Mouse (Mus musculus) heart, adult 9 months (tissue): ENCODE measurements around the gene Vgll4.

Source experiments
- DNase-seq, 2 experiments: peaks; one replicate each; pipeline ENCODE4 v3.0.0; 2022; ENCODE audit warnings: low spot score in 2 of 2

Gene Vgll4

DNA sequence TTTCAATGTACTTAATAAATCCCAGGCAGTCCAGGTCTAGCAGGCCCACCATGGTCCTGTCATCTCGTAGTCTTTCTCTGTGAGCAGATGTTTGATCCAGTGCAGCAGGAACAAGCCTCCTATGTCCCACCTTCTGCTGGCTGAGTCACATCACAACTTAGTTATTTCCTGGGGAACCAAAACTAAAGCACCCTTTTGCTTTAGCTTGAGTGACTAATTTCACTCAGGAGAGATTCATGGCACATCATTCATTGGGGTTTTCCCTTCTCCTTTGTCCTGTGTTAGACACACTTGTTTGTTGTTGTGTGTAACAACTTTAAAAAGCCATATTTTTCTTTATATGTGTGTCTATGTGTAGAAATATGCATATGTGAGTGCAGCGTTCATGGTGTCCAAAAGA is 126.9 kb downstream of the Vgll4 start:
- no peak for DNase-seq

DNA sequence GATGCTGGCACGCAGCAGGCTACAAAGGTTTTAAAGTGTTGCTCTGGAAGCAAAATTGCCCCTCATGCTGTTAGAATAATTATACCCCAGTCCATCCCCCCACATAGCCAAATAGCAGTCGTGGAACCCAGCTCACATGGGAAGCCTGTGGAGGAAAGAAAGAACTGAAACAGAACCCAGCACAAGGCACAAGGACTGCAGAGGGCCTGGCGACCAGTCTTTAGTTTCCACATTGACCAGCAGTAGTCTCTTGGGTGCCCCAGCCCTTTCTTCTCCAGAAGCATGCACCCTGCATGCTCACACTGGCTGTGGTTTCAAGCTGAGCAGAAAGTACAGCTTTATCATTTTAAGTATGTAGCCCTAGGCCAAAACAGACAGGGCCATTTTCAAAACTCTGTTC is 127.7 kb downstream of the Vgll4 start:
- no peak for DNase-seq

GRCm38 (mm10) chr6:114840012-114840411 is 129.8 kb downstream of the Vgll4 start:
- peak; percentile 50 to 56 for DNase-seq

- peak; percentile 53 to 61 for DNase-seq
These were observed 130.9 kb downstream of the Vgll4 start for GRCm38 (mm10) chr6:114838872-114839271.

- no peak for DNase-seq
These were observed 133.4 kb downstream of the Vgll4 start for GRCm38 (mm10) chr6:114836433-114836832.

GRCm38 (mm10) chr6:114835752-114836151 is 134.0 kb downstream of the Vgll4 start:
- DNase-seq: no peak

DNA sequence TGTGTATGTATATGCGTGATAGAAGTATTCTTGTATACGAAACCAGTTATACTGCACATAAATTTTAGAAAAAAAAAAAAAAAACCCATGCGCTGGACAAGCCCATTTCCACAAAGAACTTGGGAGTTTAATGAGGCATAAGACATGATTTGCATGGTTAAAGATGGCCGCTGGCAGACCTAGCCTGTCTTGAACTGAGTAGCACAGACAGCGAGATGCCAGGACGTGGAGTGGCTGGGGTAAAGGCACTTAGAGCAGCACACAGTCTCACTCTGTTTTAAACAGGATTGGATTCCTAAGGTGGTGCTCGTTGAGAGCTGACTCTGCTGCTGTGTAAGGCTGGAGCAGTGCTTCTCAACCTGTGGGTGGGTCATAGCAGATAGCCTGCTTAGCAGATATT is 134.4 kb downstream of the Vgll4 start:
- DNase-seq: no peak

GRCm38 (mm10) chr6:114833791-114834346 is 135.9 kb downstream of the Vgll4 start:
- no peak for DNase-seq

GRCm38 (mm10) chr6:114833058-114833685 is 136.6 kb downstream of the Vgll4 start:
- DNase-seq: no peak

- DNase-seq: no peak
These were observed 138.0 kb downstream of the Vgll4 start for GRCm38 (mm10) chr6:114831807-114832206.

- DNase-seq: no peak
These were observed 139.9 kb downstream of the Vgll4 start for GRCm38 (mm10) chr6:114829660-114830438.

- DNase-seq: no peak
These were observed 142.9 kb downstream of the Vgll4 start for GRCm38 (mm10) chr6:114826889-114827288.

- DNase-seq: no peak
These were observed 148.1 kb downstream of the Vgll4 start for GRCm38 (mm10) chr6:114821646-114822045.

GRCm38 (mm10) chr6:114819971-114820481 is 149.8 kb downstream of the Vgll4 start:
- DNase-seq: peak; percentile 59 to 63

- DNase-seq: peak; percentile 65 to 83
These were observed 151.3 kb downstream of the Vgll4 start for GRCm38 (mm10) chr6:114818471-114818870.

- DNase-seq: peak; percentile 46 to 49
These were observed 151.8 kb downstream of the Vgll4 start for GRCm38 (mm10) chr6:114817948-114818347.

DNA sequence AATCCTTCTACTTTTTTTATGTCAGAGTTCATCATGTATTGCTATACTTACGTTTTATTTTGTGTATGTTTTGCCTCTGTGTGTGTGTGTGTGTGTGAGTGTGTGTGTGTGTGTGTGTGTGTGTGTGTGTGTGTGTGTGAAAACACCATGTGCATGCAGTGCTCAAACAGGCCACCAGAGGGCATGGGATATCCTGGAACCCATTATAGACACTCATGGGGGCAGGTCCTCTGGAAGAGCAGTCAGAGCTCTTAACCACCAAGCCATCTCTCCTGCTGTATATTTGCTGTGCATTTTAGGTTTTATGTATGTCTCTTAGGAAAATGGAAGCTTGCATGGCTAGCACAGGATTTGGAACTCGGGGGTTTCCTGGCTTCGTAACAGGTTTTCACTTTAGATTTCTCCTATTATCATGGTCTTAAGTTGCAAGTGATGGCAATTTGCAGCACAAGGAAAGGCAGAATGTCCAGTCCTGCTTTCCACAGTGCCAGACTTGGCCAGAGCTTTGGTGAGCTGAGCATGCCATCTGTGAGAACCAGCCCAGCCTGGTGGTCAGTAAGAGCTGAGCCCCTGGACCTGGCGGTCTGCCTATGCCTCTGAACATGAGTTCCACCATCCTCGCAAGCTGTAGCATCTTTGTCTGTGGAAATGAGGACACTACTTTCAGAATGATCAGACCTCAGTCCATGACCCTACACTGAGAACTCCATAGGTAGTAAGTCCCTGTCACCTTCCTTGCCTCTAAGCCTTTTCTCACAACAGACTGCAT is 154.7 kb downstream of the Vgll4 start:
- DNase-seq: no peak

- no peak for DNase-seq
These were observed 155.5 kb downstream of the Vgll4 start for GRCm38 (mm10) chr6:114814199-114814881.

- DNase-seq: no peak
These were observed 157.0 kb downstream of the Vgll4 start for GRCm38 (mm10) chr6:114812779-114813178.

- DNase-seq: peak; percentile 57 to 82
These were observed 157.5 kb downstream of the Vgll4 start for GRCm38 (mm10) chr6:114812322-114812721.
